Mouse (Mus musculus) 3T3-L1 (cell line): Measurements from ENCODE around the gene A2ml1.

Experiments used
- DNase-seq: peaks from one replicate; pipeline ENCODE4 v3.0.0-alpha.2; 2015; ENCODE audit warnings: low read depth, low spot score

A2ml1 gene

GRCm38 (mm10) chr6:128549463-128550452, 31.6 kb downstream of the A2ml1 start:
- peak; percentile 17 for DNase-seq

GRCm38 (mm10) chr6:128548532-128548931, 32.9 kb downstream of the A2ml1 start:
- DNase-seq = no peak

- no peak for DNase-seq
Measured at GRCm38 (mm10) chr6:128545402-128545801, 36.0 kb downstream of the A2ml1 start.

GRCm38 (mm10) chr6:128543226-128543625, 38.2 kb downstream of the A2ml1 start:
- no peak for DNase-seq

GRCm38 (mm10) chr6:128535250-128535649, 46.2 kb downstream of the A2ml1 start:
- no peak for DNase-seq

- no peak for DNase-seq
Measured at GRCm38 (mm10) chr6:128533296-128533695, 48.1 kb downstream of the A2ml1 start.

- no peak for DNase-seq
Measured at GRCm38 (mm10) chr6:128532701-128533100, 48.7 kb downstream of the A2ml1 start.

GRCm38 (mm10) chr6:128528491-128528890, 52.9 kb downstream of the A2ml1 start:
- DNase-seq = no peak

GRCm38 (mm10) chr6:128527110-128527509, 54.3 kb downstream of the A2ml1 start:
- no peak for DNase-seq

GRCm38 (mm10) chr6:128526601-128527000, 54.8 kb downstream of the A2ml1 start, which contains the start of gene Pzp:
TSS of gene Pzp (minus strand) at chr6:128526720.
- DNase-seq = no peak

- DNase-seq = no peak
Measured at GRCm38 (mm10) chr6:128525801-128526200, 55.6 kb downstream of the A2ml1 start.

- DNase-seq = no peak
Measured at GRCm38 (mm10) chr6:128523360-128523759, 58.0 kb downstream of the A2ml1 start.

GRCm38 (mm10) chr6:128519159-128519558, 62.2 kb downstream of the A2ml1 start:
- DNase-seq = no peak

- DNase-seq = no peak
Measured at GRCm38 (mm10) chr6:128505676-128506236, 75.7 kb downstream of the A2ml1 start.

GRCm38 (mm10) chr6:128504743-128505142, 76.7 kb downstream of the A2ml1 start:
- DNase-seq = no peak

GRCm38 (mm10) chr6:128495346-128495745, 86.1 kb downstream of the A2ml1 start:
- DNase-seq = no peak

GRCm38 (mm10) chr6:128494646-128495331, 86.6 kb downstream of the A2ml1 start:
- no peak for DNase-seq

GRCm38 (mm10) chr6:128491916-128492315, 89.5 kb downstream of the A2ml1 start:
- no peak for DNase-seq

- no peak for DNase-seq
Measured at GRCm38 (mm10) chr6:128490141-128490540, 91.3 kb downstream of the A2ml1 start.
